Mouse (Mus musculus) E14TG2a.4 (cell line): ENCODE measurements around the gene Igfbp4.

Source experiments
- CTCF ChIP-seq: conservative IDR thresholded peaks from 2 replicates; pipeline ENCODE4 v1.5.1; 2014; ENCODE audit warnings: low read length
- NANOG ChIP-seq: IDR thresholded peaks from 2 replicates; pipeline ENCODE4 v1.6.1; 2014; ENCODE audit warnings: borderline replicate concordance, low read length, mixed read lengths
- POU5F1 ChIP-seq: IDR thresholded peaks from 2 replicates; pipeline ENCODE4 v1.6.1; 2014; ENCODE audit warnings: low read length, borderline replicate concordance

DNA sequence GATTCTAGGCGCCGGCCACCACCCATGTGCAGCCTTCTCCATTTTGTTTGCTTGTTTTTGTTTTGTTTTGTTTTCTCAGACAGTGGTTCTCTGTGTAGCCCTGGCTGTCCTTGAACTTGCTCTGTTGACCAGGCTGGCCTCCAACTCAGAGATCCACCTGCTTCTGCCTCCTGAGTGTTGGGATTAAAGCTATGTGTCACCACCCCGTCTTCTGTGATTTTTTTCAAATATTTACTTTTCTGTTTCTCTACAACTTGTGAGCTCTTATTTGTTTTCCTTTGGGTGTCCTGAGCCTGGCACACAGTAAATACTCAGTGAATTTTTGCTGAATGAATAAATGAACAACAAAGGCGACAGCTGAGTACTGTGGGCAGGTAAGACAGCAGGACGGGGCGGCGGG lies 21.6 kb downstream of the Igfbp4 start:
- TF ChIP-seq CTCF, result no peak
- no peak for TF ChIP-seq NANOG
- TF ChIP-seq POU5F1, result no peak
